Mouse (Mus musculus) cerebellum, adult (tissue): ENCODE data around the gene Fbxo41.
A peak's percentile ranks its signal among the peaks of the same experiment; 100 is the strongest.
"Not testable (repeated sequence)": the region's sequence is repeated elsewhere in the genome, so short reads cannot be mapped to it uniquely, and the experiment has no call there.

Experiments
- ATAC-seq: cut with Nextera tagmentation; 2 replicates; pipeline ENCODE4 v1.9.2; 2017; ENCODE audit warnings: mild to moderate bottlenecking, moderate library complexity, mixed read lengths; ENCODE audit not compliant: insufficient number of reproducible peaks, low FRiP score, low TSS enrichment

Gene Fbxo41

DNA sequence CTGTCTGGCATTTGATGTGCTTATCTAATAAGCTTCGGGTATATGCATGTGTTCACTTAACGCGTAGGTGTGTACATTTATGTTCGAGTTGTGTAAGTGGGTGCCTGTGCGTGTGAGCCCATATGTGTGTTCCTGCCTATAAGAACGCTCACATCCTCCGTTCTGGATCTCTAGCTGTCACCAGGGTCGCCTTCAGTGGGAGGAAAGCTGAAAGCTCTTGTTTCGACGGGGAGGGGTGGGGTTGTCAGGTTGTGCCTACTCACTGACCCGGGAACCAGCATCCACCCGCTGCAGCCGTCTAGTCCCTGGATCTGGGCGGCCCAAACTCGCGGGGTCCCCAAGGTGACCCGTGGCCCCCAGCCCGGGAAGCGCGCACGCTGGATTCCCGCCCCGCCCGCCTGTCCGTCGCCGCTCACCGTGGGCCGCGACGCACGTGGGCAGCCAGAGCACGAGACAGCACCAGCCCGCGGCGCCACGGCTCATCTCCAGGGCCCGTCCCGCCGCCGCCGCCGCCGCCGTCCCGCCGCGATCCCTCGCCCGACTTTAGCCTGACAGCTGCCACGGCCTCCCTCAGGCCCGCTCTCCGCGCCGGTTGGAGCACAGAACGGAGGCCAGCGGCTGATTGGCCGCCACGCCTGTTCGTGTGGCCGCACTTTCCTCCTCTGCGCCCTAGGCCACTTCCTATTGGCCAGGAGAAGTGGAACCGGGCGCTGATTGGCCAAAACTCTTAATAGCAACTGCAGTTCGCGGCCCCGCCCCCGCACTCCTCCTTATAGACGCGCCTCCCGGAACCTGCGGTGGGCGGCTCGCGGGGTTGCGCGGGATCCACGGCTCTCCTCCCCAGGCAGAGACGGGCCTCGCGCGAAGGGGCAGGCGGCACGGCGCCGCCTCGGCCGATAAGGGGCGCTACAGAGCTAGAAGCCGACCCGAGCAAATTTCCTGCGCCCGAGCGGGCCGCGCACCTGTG, 51.8 kb downstream of the Fbxo41 start, which contains the start of gene Cct7:
Cct7 (plus strand) TSS at position 818 of the 967 bp plus-strand sequence.
- ATAC-seq = peak; percentile 93

DNA sequence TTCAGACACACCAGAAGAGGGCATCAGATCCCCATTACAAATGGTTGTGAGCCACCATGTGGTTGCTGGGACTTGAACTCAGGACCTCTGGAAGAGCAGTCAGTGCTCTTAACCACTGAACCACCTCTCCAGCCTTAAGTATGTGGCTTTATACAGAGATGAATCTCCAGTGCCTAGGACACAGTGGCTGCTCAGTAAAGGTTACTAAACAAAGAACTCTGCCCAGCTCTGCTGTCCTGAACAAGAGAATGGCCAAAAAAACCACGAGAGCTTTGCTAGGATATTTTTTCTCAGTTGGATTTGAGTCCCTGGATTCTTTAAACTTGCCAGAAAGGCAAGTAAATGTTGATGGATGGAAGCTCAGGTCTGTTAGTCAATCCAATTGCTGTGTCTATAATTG, 52.7 kb downstream of the Fbxo41 start:
- ATAC-seq = not testable (repeated sequence)

GRCm38 (mm10) chr6:85447351-85447750, 55.4 kb downstream of the Fbxo41 start:
- ATAC-seq = no peak

DNA sequence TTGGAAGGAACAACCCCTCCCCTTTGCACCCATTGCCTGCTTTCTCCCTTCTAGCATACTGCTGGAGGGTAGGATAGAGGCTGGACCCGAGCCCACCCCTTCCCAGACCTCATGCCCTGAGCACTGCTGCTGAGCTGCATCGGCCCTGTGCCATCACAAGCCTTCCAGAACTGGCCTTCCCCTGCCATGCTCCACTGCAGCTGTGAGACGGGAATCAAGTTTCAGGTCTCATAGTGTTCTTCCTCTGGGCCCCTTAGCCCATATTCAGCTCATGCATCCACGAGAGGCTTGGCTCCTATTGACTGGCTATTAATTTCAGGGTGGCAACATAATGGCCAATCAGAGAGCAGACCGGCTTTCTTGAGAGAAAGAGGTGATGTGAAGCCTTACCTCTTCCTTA, 57.5 kb downstream of the Fbxo41 start:
- no peak for ATAC-seq

DNA sequence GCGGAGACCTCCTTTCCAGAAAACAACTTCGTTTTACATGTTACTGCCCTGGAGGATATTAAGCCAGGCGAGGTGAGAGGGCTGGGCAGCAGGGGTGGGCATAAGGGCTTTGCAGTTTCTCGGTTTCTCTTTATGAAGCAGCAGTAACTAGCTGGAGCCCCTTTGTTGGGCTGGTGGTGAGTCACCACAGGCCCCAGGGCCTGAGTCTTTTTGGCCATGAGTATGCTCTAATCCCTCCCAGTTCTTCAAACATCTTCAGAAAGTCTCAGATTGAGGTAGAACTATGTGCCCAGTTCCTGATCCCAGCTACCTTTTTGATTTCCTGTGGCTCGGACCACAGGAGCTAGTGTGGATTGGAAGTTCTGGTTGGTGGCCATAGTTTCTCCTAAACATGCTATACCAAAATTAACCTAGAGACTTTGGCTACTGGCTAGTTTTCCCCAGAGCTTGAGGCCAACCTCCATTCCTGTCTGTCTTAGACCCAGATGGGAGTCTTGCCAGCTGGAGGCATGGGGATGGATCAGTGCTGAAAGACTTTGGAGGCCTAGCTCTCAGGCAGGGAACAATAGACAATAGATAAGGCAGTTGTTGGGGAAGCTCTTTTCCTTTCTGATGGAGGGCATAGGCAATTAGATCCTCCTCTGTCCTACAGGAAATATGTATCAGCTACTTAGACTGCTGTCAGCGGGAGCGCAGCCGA, 58.4 kb downstream of the Fbxo41 start:
- no peak for ATAC-seq

GRCm38 (mm10) chr6:85443488-85444233, 59.1 kb downstream of the Fbxo41 start:
- ATAC-seq = no peak

- ATAC-seq = no peak
Observed at GRCm38 (mm10) chr6:85441142-85441541, 61.7 kb downstream of the Fbxo41 start.

- no peak for ATAC-seq
Observed at GRCm38 (mm10) chr6:85436631-85437030, 66.2 kb downstream of the Fbxo41 start.

- no peak for ATAC-seq
Observed at GRCm38 (mm10) chr6:85436204-85436603, 66.6 kb downstream of the Fbxo41 start.

- no peak for ATAC-seq
Observed at GRCm38 (mm10) chr6:85433865-85434264, 68.9 kb downstream of the Fbxo41 start.

- peak; percentile 80; the same call in 1 of the 2 replicates for ATAC-seq
Observed at GRCm38 (mm10) chr6:85431842-85432431, 70.9 kb downstream of the Fbxo41 start, which contains the start of gene Smyd5. Gene Smyd5 (plus strand): TSS chr6:85431989.

GRCm38 (mm10) chr6:85431274-85431841, 71.4 kb downstream of the Fbxo41 start:
- no peak; the same call in 1 of the 2 replicates for ATAC-seq

DNA sequence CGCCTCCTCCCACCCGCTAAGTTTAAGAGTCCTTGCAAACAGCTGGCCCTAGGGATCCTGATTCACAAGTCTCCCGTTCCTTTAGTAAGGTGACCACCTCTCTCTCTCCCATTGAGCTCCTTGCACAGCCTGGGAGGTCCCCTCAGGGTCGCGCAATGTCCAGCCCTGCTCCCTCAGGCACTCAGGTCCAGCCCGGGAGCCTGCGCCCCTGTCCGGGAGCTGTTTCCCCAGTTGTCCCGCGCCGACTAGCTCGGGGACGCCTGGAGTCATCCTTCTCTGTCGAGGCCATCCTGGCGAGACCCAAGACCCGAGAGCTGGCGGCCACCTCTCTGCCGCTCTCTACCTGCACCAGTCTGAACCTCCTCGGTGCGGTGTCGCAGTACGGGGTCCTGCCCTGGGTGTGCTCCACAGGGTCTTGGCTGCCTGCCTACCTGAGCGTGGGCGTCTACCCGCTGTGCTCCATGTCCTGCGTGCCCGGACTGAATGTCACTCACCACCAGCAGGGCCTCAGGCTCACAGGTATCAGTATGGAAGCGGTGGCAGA, 78.9 kb downstream of the Fbxo41 start, which contains the start of gene Noto:
Noto (plus strand) TSS at position 51 of the 544 bp plus-strand sequence.
- ATAC-seq = no peak
